Mouse (Mus musculus): ENCODE data around the gene Rnaseh2a. TPM values are rescaled to one million over a fixed set of nuclear protein-coding genes. Genes with fewer than 3 reads are reported as not detected.

Rnaseh2a gene
- total and polyA plus RNA-seq, 3 experiments = 105 to 109 TPM; not detected in 1

DNA sequence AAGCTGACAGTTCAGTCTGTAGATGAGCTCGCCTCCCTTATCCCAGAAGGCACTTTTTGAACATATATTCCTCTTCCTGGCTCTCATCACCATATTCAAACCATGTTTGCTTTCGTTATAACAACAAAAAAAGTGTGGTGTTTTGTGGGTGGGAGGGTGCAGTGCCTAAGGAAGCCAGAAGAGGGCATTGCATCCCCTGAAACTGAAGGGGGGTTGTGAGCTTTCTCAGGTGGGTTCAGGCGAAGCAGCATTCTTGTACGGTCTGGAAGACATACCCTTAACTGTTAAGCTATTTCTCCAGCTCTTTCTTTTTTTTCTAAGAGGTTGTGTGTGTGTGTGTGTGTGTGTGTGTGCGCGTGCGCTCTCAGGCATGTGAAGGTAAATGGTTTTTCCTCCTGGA, 5.9 kb upstream of the Rnaseh2a start:
- peak; percentile 89 for DNase-seq (ENCODE audit: low read depth, low spot score)
- Histone ChIP-seq H3K4me1 (ENCODE audit: control insufficient read depth in 1 of 2, insufficient read depth in 2 of 2, low read length in 2 of 2) (peaks cover 4 to 35% of the 10 kb centered on the region in 2 experiments; a peak in 3 of 4 replicates), H3K9ac (ENCODE audit: control insufficient read depth, low read depth, low read length, poor library complexity, severe bottlenecking) (peak overlapping the region; percentile 79), H3K9me3 (replicated peaks; ENCODE audit: insufficient read depth, low read length) (no peaks in the 10 kb centered on the region), H3K27me3 (ENCODE audit: control insufficient read depth in 1 of 2, insufficient read depth in 2 of 2, low read length in 2 of 2) (no peaks in the 10 kb centered on the region), H3K36me3 (ENCODE audit: control insufficient read depth in 1 of 2, insufficient read depth in 2 of 2, low read length in 2 of 2) (peaks cover 4 to 19% of the 10 kb centered on the region in 2 experiments; a peak in 3 of 4 replicates), H3K27ac (ENCODE audit: control insufficient read depth, low read depth, low read length) (peak overlapping the region; percentile 86), H3K4me3 (ENCODE audit: control insufficient read depth in 1 of 2, insufficient read depth in 1 of 2, low read depth in 2 of 2, low read length in 2 of 2) (peak overlapping the region; percentile 62 to 86), H3K79me2 (ENCODE audit: control insufficient read depth, insufficient read depth, low read length, poor library complexity) (peaks cover 29% of the 10 kb centered on the region)
- TF ChIP-seq KAT2A (conservative IDR thresholded peaks at IDR 0.05; ENCODE audit: low read depth, low read length) = no peak
- no peak for TF ChIP-seq MEF2A (IDR thresholded peaks at IDR 0.05; ENCODE audit: extremely low read depth, insufficient replicate concordance, low read depth, low read length, poor library complexity, severe bottlenecking)
- peak; percentile 22; the same call in 1 of the 2 replicates for TF ChIP-seq BHLHE40 (IDR thresholded peaks at IDR 0.05; ENCODE audit: borderline replicate concordance, low read depth, low read length)
- no peak for TF ChIP-seq POLR2AphosphoS5 (IDR thresholded peaks at IDR 0.05; ENCODE audit: borderline replicate concordance, low read depth, low read length)
- TF ChIP-seq ZNF384 (IDR thresholded peaks at IDR 0.05; ENCODE audit: low read depth, low read length) = peak; percentile 74
- no peak for TF ChIP-seq MAX (IDR thresholded peaks at IDR 0.05; ENCODE audit: low read length)
- no peak for TF ChIP-seq ZMIZ1 (IDR thresholded peaks at IDR 0.05; ENCODE audit: low read depth, low read length)
- no peak for TF ChIP-seq TCF12 (IDR thresholded peaks at IDR 0.05; ENCODE audit: low read depth, low read length)
- TF ChIP-seq CHD1 (IDR thresholded peaks at IDR 0.05; ENCODE audit: low read depth, low read length) = no peak
- no peak for TF ChIP-seq MYB (IDR thresholded peaks at IDR 0.05; ENCODE audit: low read depth, low read length)
- no peak for TF ChIP-seq E2F4 (IDR thresholded peaks at IDR 0.05; ENCODE audit: borderline replicate concordance, low read depth, low read length)
- TF ChIP-seq ETS1 (IDR thresholded peaks at IDR 0.05; ENCODE audit: low read depth, low read length) = peak; percentile 72; the same call in 1 of the 2 replicates
- TF ChIP-seq TAL1 (IDR thresholded peaks at IDR 0.05; ENCODE audit: low read length) = no peak
- no peak for TF ChIP-seq POLR2AphosphoS2 (IDR thresholded peaks at IDR 0.05; ENCODE audit: low read length)
- TF ChIP-seq GABPA (IDR thresholded peaks at IDR 0.05; ENCODE audit: low read depth, low read length) = no peak
- no peak for TF ChIP-seq MYC (IDR thresholded peaks at IDR 0.05; ENCODE audit: low read depth, low read length)
- peak; percentile 81 for TF ChIP-seq RAD21 (IDR thresholded peaks at IDR 0.05; ENCODE audit: low read depth, low read length)
- no peak; a peak in 1 of 4 replicates for TF ChIP-seq POLR2A (IDR thresholded peaks at IDR 0.05; ENCODE audit: control insufficient read depth in 1 of 2, insufficient read depth in 1 of 2, low read depth in 1 of 2, low read length in 2 of 2, poor library complexity in 1 of 2)
- TF ChIP-seq SIN3A (IDR thresholded peaks at IDR 0.05; ENCODE audit: low read length) = peak; percentile 68; the same call in 1 of the 2 replicates
- TF ChIP-seq ZKSCAN1 (IDR thresholded peaks at IDR 0.05; ENCODE audit: low read depth, low read length) = no peak
- no peak for TF ChIP-seq ELF1 (IDR thresholded peaks at IDR 0.05; ENCODE audit: low read depth, low read length)
- peak; percentile 15; the same call in 1 of the 2 replicates for TF ChIP-seq HCFC1 (IDR thresholded peaks at IDR 0.05; ENCODE audit: low read depth, low read length)
- no peak for TF ChIP-seq RCOR1 (IDR thresholded peaks at IDR 0.05; ENCODE audit: low read depth, low read length)
- peak; percentile 80 to 91 (median 89) for TF ChIP-seq CTCF (IDR thresholded peaks at IDR 0.05 in 2 of 3, conservative IDR thresholded peaks at IDR 0.05 in 1 of 3; ENCODE audit: control insufficient read depth in 1 of 3, insufficient read depth in 1 of 3, low read depth in 2 of 3, low read length in 3 of 3, poor library complexity in 1 of 3, severe bottlenecking in 1 of 3)
- TF ChIP-seq MXI1 (IDR thresholded peaks at IDR 0.05; ENCODE audit: low read depth, low read length) = no peak; the same call in 1 of the 2 replicates
- TF ChIP-seq NELFE (IDR thresholded peaks at IDR 0.05; ENCODE audit: low read depth, low read length) = no peak
- no peak for TF ChIP-seq UBTF (IDR thresholded peaks at IDR 0.05; ENCODE audit: borderline replicate concordance, insufficient read depth, low read depth, low read length)
- no peak for TF ChIP-seq GATA1 (IDR thresholded peaks at IDR 0.05; ENCODE audit: low read depth, low read length)
- peak; percentile 89 for TF ChIP-seq SMC3 (IDR thresholded peaks at IDR 0.05; ENCODE audit: low read depth, low read length)
- no peak for TF ChIP-seq USF1 (IDR thresholded peaks at IDR 0.05; ENCODE audit: low read depth, low read length)
- TF ChIP-seq TBP (IDR thresholded peaks at IDR 0.05; ENCODE audit: low read depth, low read length) = no peak
- no peak for TF ChIP-seq MAFK (IDR thresholded peaks at IDR 0.05; ENCODE audit: borderline replicate concordance, low read depth, low read length)
- TF ChIP-seq ZC3H11A (IDR thresholded peaks at IDR 0.05; ENCODE audit: low read depth, low read length) = peak; percentile 91
- no peak for TF ChIP-seq JUND (IDR thresholded peaks at IDR 0.05; ENCODE audit: low read depth, low read length)
- no peak for TF ChIP-seq EP300 (IDR thresholded peaks at IDR 0.05; ENCODE audit: low read depth in 1 of 2, low read length in 2 of 2)
- TF ChIP-seq NRF1 (IDR thresholded peaks at IDR 0.05; ENCODE audit: insufficient read depth, low read depth, low read length, poor library complexity, severe bottlenecking) = no peak
- TF ChIP-seq MAZ (IDR thresholded peaks at IDR 0.05; ENCODE audit: low read depth, low read length) = peak; percentile 91
- TF ChIP-seq CHD2 (IDR thresholded peaks at IDR 0.05; ENCODE audit: low read length) = no peak

Data from MEL (cell line).